Mouse (Mus musculus): Measurements from ENCODE around the gene Eng.

- TF ChIP-seq CTCF (conservative IDR thresholded peaks at IDR 0.05; ENCODE audit: insufficient read depth, insufficient read length, low read depth, low read length) = no peak
- no peak for TF ChIP-seq POLR2A (IDR thresholded peaks at IDR 0.05; ENCODE audit: low read depth, low read length)
Observed at GRCm38 (mm10) chr2:32686640-32687039, 40.2 kb downstream of the Eng start.

Data from kidney, adult 2 months (tissue).